Mouse (Mus musculus) embryo, embryonic 10.5 days (tissue): Measurements from ENCODE around the gene Glmp.
"Not testable (repeated sequence)": the region's sequence is repeated elsewhere in the genome, so short reads cannot be mapped to it uniquely, and the experiment has no call there.

Experiments used
- DNase-seq: peaks from one replicate; pipeline ENCODE4 v3.0.0-alpha.2; 2015; ENCODE audit warnings: low spot score

Gene Glmp

DNA sequence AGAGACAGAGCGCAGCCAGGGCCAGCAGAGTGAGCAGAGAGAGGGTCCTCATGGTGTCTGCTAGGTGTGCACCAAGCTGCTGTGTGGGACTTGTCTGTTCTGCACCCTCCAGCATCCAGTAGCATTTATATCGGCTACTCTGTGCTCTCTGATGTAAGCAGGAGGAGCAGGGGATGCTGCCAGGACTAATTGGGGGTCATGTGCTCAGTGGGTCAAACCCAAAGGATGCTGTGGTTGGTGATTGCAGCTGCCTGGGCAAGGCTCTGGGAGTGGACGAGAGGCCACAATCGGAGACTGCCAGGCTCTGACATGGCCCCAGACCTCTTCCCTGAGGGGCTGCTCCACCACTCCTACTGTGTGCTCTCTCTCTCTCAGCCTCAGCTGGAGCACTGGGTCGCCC is 53.8 kb downstream of the Glmp start, which contains the start of gene Bglap2:
Bglap2 (minus strand) TSS at position 101 of the 400 bp plus-strand sequence.
- not testable (repeated sequence) for DNase-seq
